Mouse (Mus musculus): Measurements from ENCODE around the gene Cep170b. TPM values are rescaled to one million over a fixed set of nuclear protein-coding genes. Genes with fewer than 3 reads are reported as not detected.

Gene Cep170b
- polyA plus RNA-seq (2014; fragmentation: Nextera tagmentation; extraction: Ambion mirVana): 5.0 and 6.1 TPM in 2 replicates

GRCm38 (mm10) chr12:112720216-112720615 lies at the start of gene Cep170b:
Gene Cep170b (plus strand): TSS chr12:112720455.
- Histone ChIP-seq H3K27ac (replicated peaks in 1 of 2; ENCODE audit: control insufficient read depth in 1 of 2, insufficient read depth in 1 of 2, low read depth in 2 of 2, low read length in 2 of 2) (peak within 1 kb of the TSS; percentile 11 to 72; a peak in 3 of 4 replicates), H3K36me3 (ENCODE audit: control insufficient read depth, insufficient read depth, low read length) (no peaks in the 10 kb centered on the region), H3K4me1 (ENCODE audit: control insufficient read depth in 2 of 2, insufficient read depth in 2 of 2, low read length in 2 of 2) (peaks cover 5 to 11% of the 10 kb centered on the region in 2 experiments; a peak in 3 of 4 replicates), H3K9me3 (ENCODE audit: control insufficient read depth, low read length) (no peaks in the 10 kb centered on the region), H3K27me3 (ENCODE audit: control insufficient read depth, insufficient read depth, low read length) (0 out of 2 replicates have a peak, but pooled peaks cover 3% of the 10 kb centered on the region), H3K9ac (ENCODE audit: low read length) (peak within 1 kb of the TSS; percentile 82; the same call in 1 of the 2 replicates), H3K4me3 (ENCODE audit: control insufficient read depth in 1 of 2, insufficient read depth in 1 of 2, low read depth in 1 of 2, low read length in 2 of 2) (peak within 1 kb of the TSS; percentile 67 to 70), H3K4me2 (ENCODE audit: low read length) (peak within 1 kb of the TSS; percentile 99)
- 69% methylated on average over 6 of the region's 6 CpGs for WGBS
- no peak for ATAC-seq (ENCODE audit: insufficient number of reproducible peaks, insufficient read depth, low FRiP score, low read depth)

- no peak for ATAC-seq (ENCODE audit: insufficient number of reproducible peaks, insufficient read depth, low FRiP score, low read depth)
Measured at GRCm38 (mm10) chr12:112670718-112671393, 49.4 kb upstream of the Cep170b start.

GRCm38 (mm10) chr12:112671891-112672290 lies 48.4 kb upstream of the Cep170b start:
- Histone ChIP-seq H3K4me3 (ENCODE audit: control insufficient read depth in 1 of 2, insufficient read depth in 1 of 2, low read depth in 1 of 2, low read length in 2 of 2) (peak overlapping the region; percentile 96 to 97; a peak in 3 of 4 replicates), H3K36me3 (ENCODE audit: control insufficient read depth, insufficient read depth, low read length) (peaks cover 50% of the 10 kb centered on the region), H3K9me3 (ENCODE audit: control insufficient read depth, low read length) (no peaks in the 10 kb centered on the region), H3K27ac (replicated peaks in 1 of 2; ENCODE audit: control insufficient read depth in 1 of 2, insufficient read depth in 1 of 2, low read depth in 2 of 2, low read length in 2 of 2) (peak overlapping the region; percentile 65 to 99), H3K9ac (ENCODE audit: low read length) (peak overlapping the region; percentile 100), H3K4me1 (ENCODE audit: control insufficient read depth in 2 of 2, insufficient read depth in 2 of 2, low read length in 2 of 2) (peaks cover 53 to 70% of the 10 kb centered on the region in 2 experiments), H3K27me3 (ENCODE audit: control insufficient read depth, insufficient read depth, low read length) (no peaks in the 10 kb centered on the region), H3K4me2 (ENCODE audit: low read length) (peak overlapping the region; percentile 85)
- no peak for ATAC-seq (ENCODE audit: insufficient number of reproducible peaks, insufficient read depth, low FRiP score, low read depth)
- WGBS: 65% methylated on average over 7 of the region's 7 CpGs

More at GRCm38 (mm10) chr12:112670718-112671393, 49.4 kb upstream of the Cep170b start:
- H3K9ac ChIP-seq (ENCODE audit: low read length): peak overlapping the region; percentile 100
- peak overlapping the region; percentile 85 for H3K4me2 ChIP-seq (ENCODE audit: low read length)
- H3K27me3 ChIP-seq (ENCODE audit: control insufficient read depth, insufficient read depth, low read length): no peaks in the 10 kb centered on the region
- H3K27ac ChIP-seq (replicated peaks in 1 of 2; ENCODE audit: control insufficient read depth in 1 of 2, insufficient read depth in 1 of 2, low read depth in 2 of 2, low read length in 2 of 2): peak overlapping the region; percentile 65 to 99
- H3K4me1 ChIP-seq (ENCODE audit: control insufficient read depth in 2 of 2, insufficient read depth in 2 of 2, low read length in 2 of 2): peaks cover 63 to 80% of the 10 kb centered on the region in 2 experiments
- 23% methylated on average over 9 of the region's 9 CpGs for WGBS
- peaks cover 60% of the 10 kb centered on the region for H3K36me3 ChIP-seq (ENCODE audit: control insufficient read depth, insufficient read depth, low read length)
- no peaks in the 10 kb centered on the region for H3K9me3 ChIP-seq (ENCODE audit: control insufficient read depth, low read length)
- peak overlapping the region in 1 of 2 experiments; percentile 97; a peak in 2 of 4 replicates for H3K4me3 ChIP-seq (ENCODE audit: control insufficient read depth in 1 of 2, insufficient read depth in 1 of 2, low read depth in 1 of 2, low read length in 2 of 2)

GRCm38 (mm10) chr12:112672744-112673575 lies 47.3 kb upstream of the Cep170b start:
- peaks cover 49 to 69% of the 10 kb centered on the region in 2 experiments for H3K4me1 ChIP-seq (ENCODE audit: control insufficient read depth in 2 of 2, insufficient read depth in 2 of 2, low read length in 2 of 2)

GRCm38 (mm10) chr12:112673576-112674091 lies 46.6 kb upstream of the Cep170b start:
- Histone ChIP-seq H3K27ac (replicated peaks in 1 of 2; ENCODE audit: control insufficient read depth in 1 of 2, insufficient read depth in 1 of 2, low read depth in 2 of 2, low read length in 2 of 2) (peak overlapping the region; percentile 98 to 99), H3K9ac (ENCODE audit: low read length) (peak overlapping the region; percentile 100), H3K36me3 (ENCODE audit: control insufficient read depth, insufficient read depth, low read length) (peaks cover 32% of the 10 kb centered on the region), H3K27me3 (ENCODE audit: control insufficient read depth, insufficient read depth, low read length) (no peaks in the 10 kb centered on the region), H3K9me3 (ENCODE audit: control insufficient read depth, low read length) (no peaks in the 10 kb centered on the region), H3K4me2 (ENCODE audit: low read length) (peak overlapping the region; percentile 85), H3K4me1 (ENCODE audit: control insufficient read depth in 2 of 2, insufficient read depth in 2 of 2, low read length in 2 of 2) (peaks cover 45 to 66% of the 10 kb centered on the region in 2 experiments), H3K4me3 (ENCODE audit: control insufficient read depth in 1 of 2, insufficient read depth in 1 of 2, low read depth in 1 of 2, low read length in 2 of 2) (peak overlapping the region; percentile 96 to 97)
- no peak for ATAC-seq (ENCODE audit: insufficient number of reproducible peaks, insufficient read depth, low FRiP score, low read depth)
- WGBS: under 1% methylated on average over 50 of the region's 68 CpGs

More at GRCm38 (mm10) chr12:112672744-112673575, 47.3 kb upstream of the Cep170b start:
- peak overlapping the region; percentile 100 for H3K9ac ChIP-seq (ENCODE audit: low read length)
- 2% methylated on average over 20 of the region's 21 CpGs for WGBS
- H3K36me3 ChIP-seq (ENCODE audit: control insufficient read depth, insufficient read depth, low read length): peaks cover 39% of the 10 kb centered on the region
- peak overlapping the region; percentile 96 to 97 for H3K4me3 ChIP-seq (ENCODE audit: control insufficient read depth in 1 of 2, insufficient read depth in 1 of 2, low read depth in 1 of 2, low read length in 2 of 2)
- H3K27ac ChIP-seq (replicated peaks in 1 of 2; ENCODE audit: control insufficient read depth in 1 of 2, insufficient read depth in 1 of 2, low read depth in 2 of 2, low read length in 2 of 2): peak overlapping the region; percentile 98 to 99
- no peak for ATAC-seq (ENCODE audit: insufficient number of reproducible peaks, insufficient read depth, low FRiP score, low read depth)
- H3K9me3 ChIP-seq (ENCODE audit: control insufficient read depth, low read length): no peaks in the 10 kb centered on the region
- no peaks in the 10 kb centered on the region for H3K27me3 ChIP-seq (ENCODE audit: control insufficient read depth, insufficient read depth, low read length)
- peak overlapping the region; percentile 85 for H3K4me2 ChIP-seq (ENCODE audit: low read length)

GRCm38 (mm10) chr12:112674132-112675011 lies 45.9 kb upstream of the Cep170b start, which contains the start of gene Akt1:
Gene Akt1 (minus strand): TSS chr12:112674884.
- Histone ChIP-seq H3K4me3 (ENCODE audit: control insufficient read depth in 1 of 2, insufficient read depth in 1 of 2, low read depth in 1 of 2, low read length in 2 of 2) (peak within 1 kb of the TSS; percentile 96 to 97), H3K9ac (ENCODE audit: low read length) (peak within 1 kb of the TSS; percentile 100), H3K27me3 (ENCODE audit: control insufficient read depth, insufficient read depth, low read length) (no peaks in the 10 kb centered on the region), H3K4me2 (ENCODE audit: low read length) (peak within 1 kb of the TSS; percentile 85), H3K36me3 (ENCODE audit: control insufficient read depth, insufficient read depth, low read length) (peaks cover 25% of the 10 kb centered on the region), H3K4me1 (ENCODE audit: control insufficient read depth in 2 of 2, insufficient read depth in 2 of 2, low read length in 2 of 2) (peaks cover 42 to 61% of the 10 kb centered on the region in 2 experiments), H3K27ac (replicated peaks in 1 of 2; ENCODE audit: control insufficient read depth in 1 of 2, insufficient read depth in 1 of 2, low read depth in 2 of 2, low read length in 2 of 2) (peak within 1 kb of the TSS; percentile 98 to 99), H3K9me3 (ENCODE audit: control insufficient read depth, low read length) (no peaks in the 10 kb centered on the region)
- ATAC-seq (ENCODE audit: insufficient number of reproducible peaks, insufficient read depth, low FRiP score, low read depth): peak; percentile 10; the same call in 1 of the 2 replicates
- 1% methylated on average over 60 of the region's 70 CpGs for WGBS

Measured in heart, embryonic 14.5 days (tissue).